Mouse (Mus musculus) limb, embryonic 14.5 days (tissue): ENCODE measurements at regions not wholly inside any gene's neighbourhood (a gene's known extent, or its start where the extent isn't known, plus 50 kb on each side); places are given as distances from the start of the nearest gene placed in this dataset.

Experiments
- ATAC-seq: fragments of 200-750 bp; cut with Nextera tagmentation; 2 replicates; pipeline ENCODE4 v1.8.0; 2017; ENCODE audit warnings: low read depth, moderate number of reproducible peaks, moderate TSS enrichment; ENCODE audit not compliant: low FRiP score
- DNase-seq: peaks from one replicate; pipeline ENCODE4 v3.0.0-alpha.2; 2015; ENCODE audit warnings: low spot score
- H3K27ac ChIP-seq: fragments of 300-500 bp; sonication (generic); replicated peaks from 2 replicates; pipeline ENCODE4 v1.5.1; 2014; ENCODE audit warnings: low read depth, mild to moderate bottlenecking, low read length, moderate library complexity, mixed read lengths
- H3K27me3 ChIP-seq: fragments of 300-500 bp; sonication (generic); 2 replicates; pipeline ENCODE4 v1.6.1; 2014; ENCODE audit warnings: low read length, mixed read lengths; ENCODE audit not compliant: control insufficient read depth, insufficient read depth
- H3K36me3 ChIP-seq: fragments of 300-500 bp; sonication (generic); 2 replicates; pipeline ENCODE4 v1.6.1; 2014; ENCODE audit warnings: mild to moderate bottlenecking, low read length, moderate library complexity, mixed read lengths; ENCODE audit not compliant: control insufficient read depth, insufficient read depth
- H3K4me1 ChIP-seq: fragments of 300-500 bp; sonication (generic); 2 replicates; pipeline ENCODE4 v1.6.1; 2014; ENCODE audit warnings: antibody characterized with exemption, low read length, mixed read lengths; ENCODE audit not compliant: control insufficient read depth, insufficient read depth
- H3K4me2 ChIP-seq: fragments of 300-500 bp; sonication (generic); replicated peaks from 2 replicates; pipeline ENCODE4 v1.6.1; 2014; ENCODE audit warnings: low read depth, mild to moderate bottlenecking, low read length, moderate library complexity; ENCODE audit not compliant: severe bottlenecking
- H3K4me3 ChIP-seq: fragments of 300-500 bp; sonication (generic); replicated peaks from 2 replicates; pipeline ENCODE4 v1.5.1; 2014; ENCODE audit warnings: low read length
- H3K9ac ChIP-seq: fragments of 300-500 bp; sonication (generic); 2 replicates; pipeline ENCODE4 v1.6.1; 2014; ENCODE audit warnings: mild to moderate bottlenecking, low read depth, low read length, moderate library complexity; ENCODE audit not compliant: severe bottlenecking
- H3K9me3 ChIP-seq: fragments of 300-500 bp; sonication (generic); 2 replicates; pipeline ENCODE4 v1.6.1; 2016; ENCODE audit warnings: low read length; ENCODE audit not compliant: control insufficient read depth
- POLR2A ChIP-seq: fragments of 200-500 bp; IDR thresholded peaks from 2 replicates; pipeline ENCODE4 v1.8.0; 2012; ENCODE audit warnings: inconsistent platforms, mild to moderate bottlenecking, moderate library complexity, borderline replicate concordance; ENCODE audit not compliant: insufficient read depth, insufficient read length; ENCODE audit errors: extremely low read depth
- WGBS: fragments of 180-500 bp; shearing (Covaris S2); extraction: QIAGEN DNeasy Blood & Tissue Kit; methylation state at CpG from one replicate; pipeline ENCODE4 v1.1.7; 2014; 5-methylcytosine and 5-hydroxymethylcytosine counted together

GRCm38 (mm10) chr12:29323534-29323933 is 204.7 kb upstream of the Myt1l start:
- no peak for DNase-seq
- no peaks in the 10 kb centered on the region for H3K36me3 ChIP-seq
- ATAC-seq = no peak
- no peak overlapping the region for H3K27ac ChIP-seq
- 71% methylated on average over 3 of the region's 3 CpGs for WGBS
- no peaks in the 10 kb centered on the region for H3K9me3 ChIP-seq
- H3K4me1 ChIP-seq = no peaks in the 10 kb centered on the region
- TF ChIP-seq POLR2A = no peak
- no peak overlapping the region for H3K9ac ChIP-seq
- H3K27me3 ChIP-seq = no peaks in the 10 kb centered on the region
- no peak overlapping the region for H3K4me3 ChIP-seq
- H3K4me2 ChIP-seq = no peak overlapping the region

GRCm38 (mm10) chr12:29335839-29336469 is 192.2 kb upstream of the Myt1l start:
- 57% methylated on average over 3 of the region's 3 CpGs for WGBS
- no peaks in the 10 kb centered on the region for H3K4me1 ChIP-seq
- ATAC-seq = no peak

GRCm38 (mm10) chr12:29337336-29337735 is 190.8 kb upstream of the Myt1l start:
- Histone ChIP-seq H3K4me3 (no peak overlapping the region), H3K27ac (no peak overlapping the region), H3K27me3 (no peaks in the 10 kb centered on the region), H3K4me2 (no peak overlapping the region), H3K4me1 (no peaks in the 10 kb centered on the region), H3K9me3 (no peaks in the 10 kb centered on the region), H3K36me3 (no peaks in the 10 kb centered on the region), H3K9ac (no peak overlapping the region)
- TF ChIP-seq POLR2A = no peak
- DNase-seq (no peak), ATAC-seq (no peak)
- WGBS = 86% methylated on average over 2 of the region's 2 CpGs

More at GRCm38 (mm10) chr12:29335839-29336469, 192.2 kb upstream of the Myt1l start:
- Histone ChIP-seq H3K4me3 (no peak overlapping the region), H3K36me3 (no peaks in the 10 kb centered on the region), H3K4me2 (no peak overlapping the region), H3K9me3 (no peaks in the 10 kb centered on the region), H3K27ac (no peak overlapping the region), H3K9ac (no peak overlapping the region), H3K27me3 (no peaks in the 10 kb centered on the region)
- DNase-seq = no peak
- TF ChIP-seq POLR2A = no peak

- Histone ChIP-seq H3K27ac (no peak overlapping the region), H3K4me1 (no peaks in the 10 kb centered on the region), H3K9me3 (no peaks in the 10 kb centered on the region), H3K36me3 (no peaks in the 10 kb centered on the region), H3K27me3 (no peaks in the 10 kb centered on the region), H3K4me3 (no peak overlapping the region), H3K4me2 (no peak overlapping the region), H3K9ac (no peak overlapping the region)
- 52% methylated on average over 7 of the region's 7 CpGs for WGBS
- DNase-seq = no peak
- no peak for TF ChIP-seq POLR2A
- ATAC-seq = no peak
Observed at GRCm38 (mm10) chr12:29341388-29341995, 186.7 kb upstream of the Myt1l start.

GRCm38 (mm10) chr12:29343147-29343852 is 184.9 kb upstream of the Myt1l start:
- H3K4me1 ChIP-seq = no peaks in the 10 kb centered on the region
- TF ChIP-seq POLR2A = no peak
- H3K9ac ChIP-seq = no peak overlapping the region; the same call in 1 of the 2 replicates
- 64% methylated on average over 12 of the region's 12 CpGs for WGBS
- H3K4me2 ChIP-seq = no peak overlapping the region
- H3K27me3 ChIP-seq = no peaks in the 10 kb centered on the region
- no peaks in the 10 kb centered on the region for H3K36me3 ChIP-seq
- ATAC-seq (no peak), DNase-seq (no peak)
- H3K4me3 ChIP-seq = no peak overlapping the region
- no peak overlapping the region for H3K27ac ChIP-seq
- no peaks in the 10 kb centered on the region for H3K9me3 ChIP-seq
